Mouse (Mus musculus) lung, postnatal 4 days (tissue): Measurements from ENCODE around the gene Samd7.
A peak's percentile ranks its signal among the peaks of the same experiment; 100 is the strongest.

Experiments used
- DNase-seq, 2 experiments: peaks; one replicate each; pipeline ENCODE4 v3.0.0; 2021

Gene Samd7

DNA sequence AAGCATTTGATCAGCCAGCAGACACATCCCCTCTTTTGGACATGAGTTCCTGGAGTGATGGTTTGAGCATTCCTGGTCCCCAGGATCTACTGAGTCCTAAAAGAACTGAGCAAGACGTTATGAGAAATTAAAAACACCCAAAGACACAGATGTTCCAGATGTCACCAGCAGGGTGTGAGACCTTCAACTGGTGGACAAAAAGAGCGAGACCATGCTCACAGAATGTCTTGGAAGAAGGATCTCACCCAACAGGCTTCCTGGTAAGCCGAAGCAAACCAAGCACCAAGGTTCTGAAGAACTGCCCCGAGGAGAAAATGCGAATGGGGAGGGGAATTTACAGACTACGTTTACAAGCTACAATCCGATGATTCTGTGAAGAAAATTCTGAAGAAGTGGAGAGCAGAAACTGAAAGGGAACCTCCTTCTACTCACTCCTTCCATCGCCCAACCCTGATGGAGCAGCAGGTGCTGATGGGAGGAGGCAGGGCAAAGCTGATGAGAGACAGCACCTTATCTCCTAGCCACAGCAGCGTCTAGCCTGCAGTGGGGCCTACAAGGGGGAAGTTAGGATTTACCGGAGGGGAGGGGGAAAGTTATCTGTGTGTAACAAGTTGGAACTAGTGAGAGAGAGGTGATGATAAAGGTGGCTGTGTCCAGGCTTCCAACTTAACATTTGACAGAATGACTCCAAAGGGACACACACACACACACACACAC lies 19.4 kb downstream of the Samd7 start:
- DNase-seq: peak in 1 of 2 experiments; percentile 4

DNA sequence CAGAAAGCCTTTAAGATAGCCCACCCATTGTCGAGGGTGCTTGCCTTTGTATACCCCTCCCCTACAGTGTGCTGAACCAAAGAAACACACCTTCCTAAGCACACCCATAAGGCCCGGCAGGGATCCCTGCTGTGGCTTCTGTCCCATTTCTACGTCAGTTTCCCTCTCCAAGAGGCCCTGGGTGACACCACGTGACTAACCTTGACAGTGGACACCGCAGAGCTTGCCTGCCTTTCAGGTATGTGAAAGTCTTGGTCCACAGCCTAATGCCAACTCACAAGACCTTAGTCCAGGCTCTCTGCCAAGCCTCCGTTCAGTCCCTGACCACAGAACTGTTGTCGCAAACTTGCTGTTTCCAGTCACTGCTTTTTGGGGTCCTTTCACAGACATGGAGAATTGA lies 20.1 kb downstream of the Samd7 start:
- DNase-seq: peak; percentile 9 to 37

DNA sequence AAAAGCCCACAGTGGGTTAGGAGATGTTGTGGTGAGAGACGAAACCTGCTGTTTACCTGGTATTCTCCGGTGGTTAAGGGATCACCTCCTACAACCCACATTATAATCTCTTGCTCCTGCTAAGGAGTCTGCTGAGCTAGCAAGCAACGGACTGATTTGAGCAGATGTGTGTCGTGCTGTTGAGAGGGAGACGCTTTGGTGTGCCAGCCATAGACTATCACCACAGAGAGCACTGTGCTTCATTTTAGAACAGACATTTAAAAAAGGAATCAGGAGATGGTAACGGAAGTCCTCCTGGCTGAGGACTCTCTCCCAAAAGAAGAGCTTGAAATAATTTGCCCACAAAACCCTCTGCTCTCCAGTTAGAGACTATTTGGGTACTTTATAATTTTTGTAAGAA lies 21.2 kb downstream of the Samd7 start:
- DNase-seq: no peak

- no peak for DNase-seq
These were observed 23.8 kb downstream of the Samd7 start for GRCm38 (mm10) chr3:30769755-30770515.

DNA sequence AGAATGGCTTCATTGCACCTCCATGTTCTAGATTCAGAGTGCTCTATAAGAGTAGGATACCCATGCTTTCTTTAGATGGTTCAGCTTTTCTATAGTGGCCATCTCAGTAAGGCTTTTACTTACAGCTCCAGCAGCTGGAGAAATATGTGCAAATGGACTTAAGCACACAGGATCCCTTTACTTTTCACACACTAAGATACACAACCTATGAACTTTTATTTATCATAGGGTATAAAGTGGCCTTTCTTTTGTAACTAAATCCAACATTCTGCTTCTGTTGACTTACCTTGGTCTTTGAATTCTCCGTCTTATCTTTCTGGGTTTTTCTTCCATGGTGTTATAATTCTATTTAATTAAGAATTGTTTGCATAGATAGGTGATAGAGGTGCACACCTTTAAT lies 25.5 kb downstream of the Samd7 start:
- no peak for DNase-seq

- no peak for DNase-seq
These were observed 26.5 kb downstream of the Samd7 start for GRCm38 (mm10) chr3:30772631-30773030.

GRCm38 (mm10) chr3:30774677-30775076 lies 28.6 kb downstream of the Samd7 start:
- no peak for DNase-seq

GRCm38 (mm10) chr3:30777984-30778383 lies 31.9 kb downstream of the Samd7 start:
- no peak for DNase-seq

- DNase-seq: peak; percentile 5 to 26
These were observed 42.4 kb downstream of the Samd7 start for GRCm38 (mm10) chr3:30788531-30788930.

GRCm38 (mm10) chr3:30792737-30793402 lies 46.8 kb downstream of the Samd7 start, which contains the start of gene Sec62:
Gene Sec62 (plus strand): TSS chr3:30792875.
- DNase-seq: peak; percentile 94 to 95

- peak; percentile 44 to 49 for DNase-seq
These were observed 47.5 kb downstream of the Samd7 start for GRCm38 (mm10) chr3:30793403-30794221.

GRCm38 (mm10) chr3:30802171-30802570 lies 56.1 kb downstream of the Samd7 start:
- DNase-seq: no peak

DNA sequence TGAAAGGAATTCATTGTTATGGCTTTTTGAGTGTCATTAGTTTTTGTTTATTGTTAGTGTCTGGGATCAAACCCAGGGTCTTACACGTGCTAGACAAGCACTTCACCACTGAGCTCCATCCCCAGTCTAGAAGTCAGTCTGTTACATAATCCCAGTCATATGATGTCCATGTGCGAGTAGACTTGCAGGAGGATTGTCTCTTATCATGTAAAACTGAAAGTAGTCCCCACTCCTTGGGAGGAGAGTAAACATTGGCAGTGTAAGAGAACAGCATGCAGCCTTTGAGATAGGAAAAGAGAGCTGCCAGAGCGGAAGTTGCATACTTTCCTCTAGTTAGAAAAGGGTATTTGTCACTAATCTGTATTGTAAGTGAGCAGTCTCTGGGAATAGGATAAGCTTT lies 66.8 kb downstream of the Samd7 start:
- no peak for DNase-seq
